Mouse (Mus musculus) sigmoid colon, adult 10 weeks (tissue): ENCODE measurements around the gene Cyp2b9. TPM values are rescaled to one million over a fixed set of nuclear protein-coding genes. Genes with fewer than 3 reads are reported as not detected.

ENCODE experiments used
- polyA plus RNA-seq: library from polyadenylated mRNA; stranded (reverse); fragments of 350-450 nt; fragmentation: Illumina TruSeq; extraction: RNeasy Lipid Tissue Mini Kit (QIAGEN cat#74804); gene quantifications from one replicate; pipeline ENCODE4 v1.2.3, GENCODE M21; 2014; ENCODE audit warnings: low read depth, low replicate concordance

Cyp2b9 gene
- polyA plus RNA-seq, result not detected

GRCm38 (mm10) chr7:26173111-26173510 is at the start of gene Cyp2b9:
TSS of gene Cyp2b9 (plus strand) at chr7:26173411.

GRCm38 (mm10) chr7:26260034-26260433 is 86.8 kb downstream of the Cyp2b9 start, which contains the start of gene Vmn1r184:
TSS of gene Vmn1r184 (plus strand) at chr7:26260334.

Other genes with a start within 250 kb of the Cyp2b9 start
- not detected for gene Cyp2b13, start 111.9 kb upstream of the Cyp2b9 start, polyA plus RNA-seq
- gene Vmn1r184, start 86.9 kb downstream of the Cyp2b9 start, polyA plus RNA-seq, result not detected
- not detected for gene Cyp2a4, start 133.8 kb downstream of the Cyp2b9 start, polyA plus RNA-seq
- gene Nlrp9c, start 230.3 kb downstream of the Cyp2b9 start, polyA plus RNA-seq, result not detected